Mouse (Mus musculus) liver, postnatal 0 days (tissue): Measurements from ENCODE around the gene Inpp5b.

Experiments
- CTCF ChIP-seq: sonication (generic); IDR thresholded peaks from 2 replicates; pipeline ENCODE4 v1.5.1; 2016; ENCODE audit warnings: antibody characterized with exemption, low read depth
- EP300 ChIP-seq: IDR thresholded peaks from 2 replicates; pipeline ENCODE4 v1.6.1; 2016; ENCODE audit warnings: antibody characterized with exemption, low read depth, mild to moderate bottlenecking

GRCm38 (mm10) chr4:124701052-124701845 is 40.4 kb upstream of the Inpp5b start:
- TF ChIP-seq EP300 (no peak), CTCF (no peak)
